ENCODE assay signal across 21 mouse cellular contexts in genomic region chr6:4988688-4989087, GRCm38 (mm10).
A peak's percentile ranks its signal among the peaks of the same experiment; 100 is the strongest.
DNase-seq lines count a peak whose midpoint lies in the region; ATAC-seq lines count a peak whose summit lies in the region.
"Had no signal": no experiment of that assay in that cellular context is flagged by ENCODE, and none has a peak within 500 bp of the region (broad histone marks: within the 10 kb centered on the region; RNA-seq: fewer than 3 reads in every experiment).

No protein-coding gene starts in this region.

- H3K4me3 ChIP-seq in heart, embryonic 10.5 days: no peak overlapping the region
- no peak overlapping the region for H3K4me3 ChIP-seq in heart, embryonic 11.5 days (ENCODE audit: low read depth, low read length)
- no peak overlapping the region for H3K4me3 ChIP-seq in kidney, embryonic 15.5 days (replicated peaks)
- H3K4me3 ChIP-seq: embryonic facial prominence, embryonic 12.5 days; embryonic facial prominence, embryonic 15.5 days; forebrain, embryonic 12.5 days; forebrain, embryonic 15.5 days; hindbrain, embryonic 12.5 days; hindbrain, embryonic 15.5 days had no signal

- DNase-seq in heart, embryonic 10.5 days (ENCODE audit: low spot score): no peak
- DNase-seq in kidney, adult 18-20 months: no peak
- peak; percentile 37 for DNase-seq in retina, postnatal 1 day
- DNase-seq in retina, embryonic 14.5 days (ENCODE audit: low spot score): no peak
- DNase-seq: adrenal gland, adult 2 months; adrenal gland, postnatal 14 days; cerebellum, adult 11 months; cerebellum, adult 2 months; cerebellum, adult 9-11 months; cerebellum, postnatal 25 days; gastrocnemius, postnatal 10 days; gastrocnemius, postnatal 36 days had no signal

- no peak overlapping the region for H3K4me2 ChIP-seq in heart, embryonic 11.5 days
- no peak overlapping the region for H3K4me2 ChIP-seq in kidney, embryonic 15.5 days
- H3K4me2 ChIP-seq: embryonic facial prominence, embryonic 12.5 days; embryonic facial prominence, embryonic 15.5 days; forebrain, embryonic 12.5 days; forebrain, embryonic 15.5 days; hindbrain, embryonic 12.5 days; hindbrain, embryonic 15.5 days had no signal

- no peak for ATAC-seq in heart, embryonic 11.5 days (replicated peaks; ENCODE audit: insufficient number of reproducible peaks, low FRiP score, low TSS enrichment)
- ATAC-seq in kidney, embryonic 15.5 days (replicated peaks; ENCODE audit: low FRiP score): peak; percentile 77; the same call in 1 of the 2 replicates
- ATAC-seq: CD4-positive, CD25-positive, alpha-beta regulatory T cell, adult 4 months; forebrain, embryonic 15.5 days had no signal

- H3K9ac ChIP-seq in heart, embryonic 11.5 days (ENCODE audit: low read depth, low read length): no peak overlapping the region
- no peak overlapping the region for H3K9ac ChIP-seq in kidney, embryonic 15.5 days
- H3K9ac ChIP-seq: embryonic facial prominence, embryonic 12.5 days; embryonic facial prominence, embryonic 15.5 days; forebrain, embryonic 12.5 days; forebrain, embryonic 15.5 days; hindbrain, embryonic 12.5 days; hindbrain, embryonic 15.5 days had no signal

- H3K9me3 ChIP-seq in heart, embryonic 10.5 days: no peaks in the 10 kb centered on the region
- no peaks in the 10 kb centered on the region for H3K9me3 ChIP-seq in heart, embryonic 11.5 days (replicated peaks; ENCODE audit: control insufficient read depth, low read length)
- no peaks in the 10 kb centered on the region for H3K9me3 ChIP-seq in kidney, embryonic 15.5 days (replicated peaks)
- H3K9me3 ChIP-seq: embryonic facial prominence, embryonic 12.5 days; embryonic facial prominence, embryonic 15.5 days; forebrain, embryonic 12.5 days; forebrain, embryonic 15.5 days; hindbrain, embryonic 12.5 days; hindbrain, embryonic 15.5 days had no signal

- WGBS in heart, embryonic 10.5 days: 42% methylated on average over 4 of the region's 4 CpGs
- 42% methylated on average over 4 of the region's 4 CpGs for WGBS in heart, embryonic 11.5 days (ENCODE audit: insufficient replicate concordance)
- 28% methylated on average over 4 of the region's 4 CpGs for WGBS in kidney, embryonic 15.5 days

- H3K36me3 ChIP-seq in heart, embryonic 10.5 days: no peaks in the 10 kb centered on the region
- no peaks in the 10 kb centered on the region for H3K36me3 ChIP-seq in heart, embryonic 11.5 days (ENCODE audit: control insufficient read depth, insufficient read depth, low read length)
- H3K36me3 ChIP-seq in kidney, embryonic 15.5 days: no peaks in the 10 kb centered on the region
- H3K36me3 ChIP-seq: embryonic facial prominence, embryonic 12.5 days; embryonic facial prominence, embryonic 15.5 days; forebrain, embryonic 12.5 days; forebrain, embryonic 15.5 days; hindbrain, embryonic 12.5 days; hindbrain, embryonic 15.5 days had no signal

- H3K4me1 ChIP-seq in heart, embryonic 10.5 days: peaks cover 19% of the 10 kb centered on the region
- peaks cover 5% of the 10 kb centered on the region for H3K4me1 ChIP-seq in heart, embryonic 11.5 days (ENCODE audit: control insufficient read depth, insufficient read depth, low read length)
- peaks cover 9% of the 10 kb centered on the region for H3K4me1 ChIP-seq in kidney, embryonic 15.5 days

- H3K27me3 ChIP-seq in heart, embryonic 10.5 days (ENCODE audit: insufficient read depth, poor library complexity, severe bottlenecking): no peaks in the 10 kb centered on the region
- no peaks in the 10 kb centered on the region for H3K27me3 ChIP-seq in heart, embryonic 11.5 days (ENCODE audit: control insufficient read depth, insufficient read depth, low read length)
- H3K27me3 ChIP-seq in kidney, embryonic 15.5 days: no peaks in the 10 kb centered on the region
- H3K27me3 ChIP-seq: embryonic facial prominence, embryonic 12.5 days; embryonic facial prominence, embryonic 15.5 days; forebrain, embryonic 12.5 days; forebrain, embryonic 15.5 days; hindbrain, embryonic 12.5 days; hindbrain, embryonic 15.5 days had no signal

- H3K27ac ChIP-seq in heart, embryonic 10.5 days: peak overlapping the region; percentile 22; the same call in 1 of the 2 replicates
- H3K27ac ChIP-seq in heart, embryonic 11.5 days (ENCODE audit: low read depth, low read length): no peak overlapping the region
- H3K27ac ChIP-seq in kidney, embryonic 15.5 days: 0 out of 2 replicates have a peak overlapping the region, but pooled peaks have one; percentile 23
- H3K27ac ChIP-seq: embryonic facial prominence, embryonic 12.5 days; embryonic facial prominence, embryonic 15.5 days; forebrain, embryonic 12.5 days; forebrain, embryonic 15.5 days; hindbrain, embryonic 12.5 days; hindbrain, embryonic 15.5 days had no signal
